ENCODE assay signal across 23 mouse cellular contexts in the genomic region with DNA sequence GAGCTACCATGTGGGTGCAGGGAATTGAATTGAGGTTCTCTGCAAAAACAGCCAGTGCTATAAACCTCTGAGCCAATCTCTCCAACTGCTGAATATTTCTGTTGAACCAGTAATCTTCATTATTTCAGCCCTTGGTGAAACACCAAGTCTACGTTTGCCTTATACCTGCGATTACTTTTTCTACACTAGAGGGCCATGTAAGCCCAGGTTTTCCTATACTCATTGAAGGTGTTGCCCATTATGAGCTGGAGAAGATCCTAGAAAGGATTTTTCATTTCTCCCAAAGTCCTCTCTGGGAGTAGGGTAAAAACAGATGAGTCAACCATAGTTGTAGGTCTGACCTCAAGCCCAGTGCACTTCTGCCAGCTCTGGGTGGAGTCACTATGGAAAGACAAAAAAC.
DNase-seq lines count a peak whose midpoint lies in the region; ATAC-seq and TF ChIP-seq lines count a peak whose summit lies in the region.
"Had no signal": no experiment of that assay in that cellular context is flagged by ENCODE, and none has a peak within 500 bp of the region (broad histone marks: within the 10 kb centered on the region; RNA-seq: fewer than 3 reads in every experiment).

No protein-coding gene starts in this region.

- no peaks in the 10 kb centered on the region for H3K27me3 ChIP-seq in heart, adult 2 months (ENCODE audit: control insufficient read depth, insufficient read depth, low read length)
- H3K27me3 ChIP-seq in stomach, postnatal 0 days (ENCODE audit: control insufficient read depth, insufficient read depth, low read length), result no peaks in the 10 kb centered on the region
- H3K27me3 ChIP-seq: CH12.LX; midbrain, embryonic 12.5 days had no signal

- H3K4me3 ChIP-seq in heart, adult 2 months, result no peak overlapping the region
- H3K4me3 ChIP-seq in left cerebral cortex, adult 2 months, result no peak overlapping the region
- no peak overlapping the region for H3K4me3 ChIP-seq in stomach, postnatal 0 days (ENCODE audit: low read depth, low read length)
- H3K4me3 ChIP-seq: forebrain, embryonic 10.5 days; hindbrain, embryonic 10.5 days; midbrain, embryonic 12.5 days had no signal

- peak; percentile 43 for TF ChIP-seq CTCF in heart, adult 2 months (IDR thresholded peaks at IDR 0.05)
- TF ChIP-seq CTCF in left cerebral cortex, adult 2 months (IDR thresholded peaks at IDR 0.05), result peak; percentile 33
- peak; percentile 34 for TF ChIP-seq CTCF in stomach, postnatal 0 days (IDR thresholded peaks at IDR 0.05; ENCODE audit: low read depth)

- H3K79me2 ChIP-seq in heart, adult 2 months (replicated peaks; ENCODE audit: control insufficient read depth, insufficient read depth, low read length), result no peaks in the 10 kb centered on the region

- H3K27ac ChIP-seq in heart, adult 2 months, result no peak overlapping the region
- no peak overlapping the region for H3K27ac ChIP-seq in left cerebral cortex, adult 2 months
- H3K27ac ChIP-seq in stomach, postnatal 0 days (replicated peaks), result no peak overlapping the region
- H3K27ac ChIP-seq: forebrain, embryonic 10.5 days; hindbrain, embryonic 10.5 days; liver, embryonic 14.5 days; midbrain, embryonic 12.5 days had no signal

- ATAC-seq in stomach, postnatal 0 days (ENCODE audit: low FRiP score, low TSS enrichment), result no peak
- ATAC-seq in granulocyte monocyte progenitor cell, adult 5-6 weeks (replicated peaks; ENCODE audit: poor library complexity, severe bottlenecking), result no peak
- ATAC-seq: forebrain, embryonic 16.5 days; intestine, postnatal 0 days had no signal

- TF ChIP-seq POLR2A in heart, adult 2 months (IDR thresholded peaks at IDR 0.05; ENCODE audit: insufficient read depth, low read depth, low read length), result no peak

- H3K36me3 ChIP-seq in heart, adult 2 months (ENCODE audit: control insufficient read depth, insufficient read depth, low read length), result no peaks in the 10 kb centered on the region
- no peaks in the 10 kb centered on the region for H3K36me3 ChIP-seq in stomach, postnatal 0 days (ENCODE audit: control insufficient read depth, insufficient read depth, low read length)
- H3K36me3 ChIP-seq: forebrain, embryonic 10.5 days; G1E; hindbrain, embryonic 10.5 days; midbrain, embryonic 12.5 days had no signal

- 79% methylated on average over 2 of the region's 2 CpGs for WGBS in heart, adult 2 months
- 79% methylated on average over 2 of the region's 2 CpGs for WGBS in stomach, postnatal 0 days

- H3K4me2 ChIP-seq in stomach, postnatal 0 days (replicated peaks; ENCODE audit: low read depth), result no peak overlapping the region
- H3K4me2 ChIP-seq: lung, embryonic 14.5 days; midbrain, embryonic 12.5 days had no signal

- no peak for DNase-seq in heart, adult 2 months
- no peak for DNase-seq in heart, postnatal 14 days
- no peak for DNase-seq in left cerebral cortex, adult 2 months (ENCODE audit: extremely low spot score in 1 of 2, low spot score in 2 of 2)
- DNase-seq in left cerebral cortex, adult 11 months (ENCODE audit: low spot score), result no peak
- peak; percentile 6 for DNase-seq in adrenal gland, postnatal 14 days
- DNase-seq in stomach, postnatal 0 days (ENCODE audit: low spot score), result no peak
- DNase-seq: B cell, adult 2 months; cerebellum, adult 11 months; gastrocnemius, postnatal 25 days; kidney, postnatal 14 days; layer of hippocampus, postnatal 36 days; lung, embryonic 14.5 days; thymus, adult 18-20 months; thymus, postnatal 36 days had no signal

- intact Hi-C loops in heart, adult 2 months (cut with DNase I), result no loop called here
- intact Hi-C loops in heart, postnatal 14 days (cut with DNase I), result loop anchor here (10.0 kb wide), 1 partner anchor 755 kb away; no protein-coding TSS in a partner anchor
- intact Hi-C loops in left cerebral cortex, adult 2 months (cut with DNase I), result no loop called here

- no peak for TF ChIP-seq EP300 in heart, adult 2 months (IDR thresholded peaks at IDR 0.05; ENCODE audit: insufficient read depth, low read depth, low read length)
- TF ChIP-seq EP300 in stomach, postnatal 0 days (optimal IDR thresholded peaks at IDR 0.05), result no peak

- no peaks in the 10 kb centered on the region for H3K4me1 ChIP-seq in heart, adult 2 months (ENCODE audit: control insufficient read depth, insufficient read depth, low read length)
- H3K4me1 ChIP-seq in stomach, postnatal 0 days (replicated peaks; ENCODE audit: control insufficient read depth, insufficient read depth), result no peaks in the 10 kb centered on the region
- H3K4me1 ChIP-seq: forebrain, embryonic 10.5 days; hindbrain, embryonic 10.5 days; midbrain, embryonic 12.5 days had no signal

- no peak overlapping the region for H3K9ac ChIP-seq in heart, adult 2 months (ENCODE audit: low read depth, low read length)
- H3K9ac ChIP-seq in stomach, postnatal 0 days (ENCODE audit: low read length), result no peak overlapping the region
- H3K9ac ChIP-seq: liver, embryonic 14.5 days; lung, embryonic 14.5 days; midbrain, embryonic 12.5 days had no signal

- H3K9me3 ChIP-seq in stomach, postnatal 0 days (ENCODE audit: control insufficient read depth, low read length), result no peaks in the 10 kb centered on the region
- H3K9me3 ChIP-seq: forebrain, embryonic 10.5 days; G1E; hindbrain, embryonic 10.5 days; midbrain, embryonic 12.5 days had no signal
